10 mouse cellular contexts compared by ENCODE assay signal in the genomic region with DNA sequence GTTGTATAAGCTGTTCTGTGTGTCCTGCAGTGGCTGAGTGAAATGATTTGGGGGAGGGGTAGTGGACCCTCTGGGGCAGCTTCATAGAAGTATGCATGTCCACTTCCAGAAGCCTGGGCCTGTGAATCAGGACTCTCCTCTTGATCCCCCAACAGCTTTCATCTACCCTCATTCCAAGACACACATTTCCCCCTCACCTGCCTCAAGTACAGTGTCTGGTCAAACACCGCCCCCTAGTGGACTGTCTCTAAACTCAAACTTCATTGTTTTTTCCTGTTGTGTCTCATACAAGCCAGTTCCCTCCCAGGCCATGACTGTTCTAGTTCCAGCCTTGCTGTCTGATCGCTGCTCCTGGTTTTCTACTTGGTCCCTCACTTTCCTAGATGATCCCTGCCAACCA. TPM values are rescaled to one million over a fixed set of nuclear protein-coding genes. Genes with fewer than 3 reads are reported as not detected.
DNase-seq lines count a peak whose midpoint lies in the region; ATAC-seq lines count a peak whose summit lies in the region.
"Had no signal": no experiment of that assay in that cellular context is flagged by ENCODE, and none has a peak within 500 bp of the region (broad histone marks: within the 10 kb centered on the region; RNA-seq: fewer than 3 reads in every experiment).

No protein-coding gene starts in this region.

- WGBS in hindbrain, embryonic 11.5 days = 23% methylated on average over 2 of the region's 2 CpGs
- 20% methylated on average over 2 of the region's 2 CpGs for WGBS in hindbrain, embryonic 13.5 days
- 17% methylated on average over 2 of the region's 2 CpGs for WGBS in midbrain, embryonic 14.5 days

- no peaks in the 10 kb centered on the region for H3K4me1 ChIP-seq in hindbrain, embryonic 11.5 days (replicated peaks; ENCODE audit: control insufficient read depth, insufficient read depth, low read length)
- no peaks in the 10 kb centered on the region for H3K4me1 ChIP-seq in hindbrain, embryonic 13.5 days (replicated peaks)
- H3K4me1 ChIP-seq in midbrain, embryonic 14.5 days (ENCODE audit: control insufficient read depth, insufficient read depth, low read length) = no peaks in the 10 kb centered on the region

- H3K27me3 ChIP-seq in hindbrain, embryonic 11.5 days (ENCODE audit: control insufficient read depth, insufficient read depth, low read length) = no peaks in the 10 kb centered on the region
- H3K27me3 ChIP-seq in hindbrain, embryonic 13.5 days = no peaks in the 10 kb centered on the region
- H3K27me3 ChIP-seq in midbrain, embryonic 14.5 days (ENCODE audit: control insufficient read depth, insufficient read depth, low read length) = no peaks in the 10 kb centered on the region

- H3K4me3 ChIP-seq in hindbrain, embryonic 11.5 days (ENCODE audit: low read depth, low read length) = no peak overlapping the region
- H3K4me3 ChIP-seq in hindbrain, embryonic 13.5 days = no peak overlapping the region
- H3K4me3 ChIP-seq in midbrain, embryonic 14.5 days (replicated peaks; ENCODE audit: low read depth, low read length) = no peak overlapping the region

- H3K4me2 ChIP-seq in hindbrain, embryonic 11.5 days (replicated peaks; ENCODE audit: low read depth, low read length) = no peak overlapping the region
- H3K4me2 ChIP-seq in hindbrain, embryonic 13.5 days = no peak overlapping the region
- H3K4me2 ChIP-seq in midbrain, embryonic 14.5 days (ENCODE audit: low read length) = no peak overlapping the region

- no peak overlapping the region for H3K27ac ChIP-seq in hindbrain, embryonic 11.5 days (ENCODE audit: low read depth, low read length)
- no peak overlapping the region for H3K27ac ChIP-seq in hindbrain, embryonic 13.5 days
- H3K27ac ChIP-seq in midbrain, embryonic 14.5 days (replicated peaks; ENCODE audit: low read depth, low read length) = no peak overlapping the region

- no peaks in the 10 kb centered on the region for H3K36me3 ChIP-seq in hindbrain, embryonic 11.5 days (ENCODE audit: control insufficient read depth, insufficient read depth, low read length)
- H3K36me3 ChIP-seq in hindbrain, embryonic 13.5 days = no peaks in the 10 kb centered on the region
- H3K36me3 ChIP-seq in midbrain, embryonic 14.5 days (ENCODE audit: control insufficient read depth, insufficient read depth, low read length) = no peaks in the 10 kb centered on the region

- H3K9me3 ChIP-seq in hindbrain, embryonic 11.5 days (ENCODE audit: control insufficient read depth, low read length) = no peaks in the 10 kb centered on the region
- no peaks in the 10 kb centered on the region for H3K9me3 ChIP-seq in hindbrain, embryonic 13.5 days
- H3K9me3 ChIP-seq in midbrain, embryonic 14.5 days (ENCODE audit: control insufficient read depth, low read length) = no peaks in the 10 kb centered on the region

- peak; percentile 75 for DNase-seq in hindbrain, embryonic 11.5 days (ENCODE audit: low spot score)
- peak; percentile 14 for DNase-seq in NIH3T3 (ENCODE audit: low read depth)
- DNase-seq in cerebellum, adult 9-11 months = peak; percentile 16
- peak; percentile 45 to 65 for DNase-seq in left cerebral cortex, adult 18-20 months (ENCODE audit: low spot score in 2 of 2)
- DNase-seq in midbrain, embryonic 14.5 days = peak; percentile 66
- DNase-seq in testis, postnatal 14 days (ENCODE audit: low spot score) = peak; percentile 30

- no peak overlapping the region for H3K9ac ChIP-seq in hindbrain, embryonic 11.5 days (ENCODE audit: low read depth, low read length)
- H3K9ac ChIP-seq in hindbrain, embryonic 13.5 days = no peak overlapping the region
- H3K9ac ChIP-seq in midbrain, embryonic 14.5 days (replicated peaks; ENCODE audit: low read length) = no peak overlapping the region

- peak; percentile 35; the same call in 1 of the 2 replicates for ATAC-seq in hindbrain, embryonic 11.5 days (ENCODE audit: low FRiP score)
- ATAC-seq in hindbrain, embryonic 13.5 days (ENCODE audit: low FRiP score) = no peak
- peak; percentile 57 for ATAC-seq in granulocyte monocyte progenitor cell, adult 5-6 weeks (replicated peaks; ENCODE audit: poor library complexity, severe bottlenecking)
- ATAC-seq in midbrain, embryonic 14.5 days (ENCODE audit: low FRiP score, low TSS enrichment) = peak; percentile 41; the same call in 1 of the 2 replicates

RNA-seq across cellular contexts. Expression of a gene that starts 9.9 kb away (rescaled TPM):
- 0.14 and 0.24 TPM in 2 replicates for polyA plus RNA-seq in hindbrain, embryonic 11.5 days (2014; fragmentation: Nextera tagmentation; extraction: Ambion mirVana)
- 0.14 TPM in 1 of 2 replicates, not detected in the other for polyA plus RNA-seq in hindbrain, embryonic 13.5 days (2015; fragmentation: Nextera tagmentation; extraction: Ambion mirVana)
- not detected in 2 replicates for total RNA-seq in granulocyte monocyte progenitor cell, adult 5-6 weeks (2014; fragmentation: Nextera tagmentation)
- total RNA-seq in granulocyte monocyte progenitor cell, adult 5-6 weeks (2017) = not detected in 2 replicates
- total RNA-seq in left cerebral cortex, adult 18-20 months (2021) = not detected
- polyA plus RNA-seq in midbrain, embryonic 14.5 days (2014; fragmentation: Nextera tagmentation; extraction: Ambion mirVana) = not detected in 2 replicates
- total RNA-seq: left cerebral cortex, postnatal 36 days had no signal

RNA-seq across cellular contexts. Expression of a gene that starts 53.1 kb away (rescaled TPM):
- polyA plus RNA-seq in hindbrain, embryonic 11.5 days (2014; fragmentation: Nextera tagmentation; extraction: Ambion mirVana) = not detected in 2 replicates
- polyA plus RNA-seq in hindbrain, embryonic 13.5 days (2015; fragmentation: Nextera tagmentation; extraction: Ambion mirVana) = not detected in 2 replicates
- not detected in 2 replicates for total RNA-seq in granulocyte monocyte progenitor cell, adult 5-6 weeks (2014; fragmentation: Nextera tagmentation)
- total RNA-seq in granulocyte monocyte progenitor cell, adult 5-6 weeks (2017) = not detected in 2 replicates
- not detected for total RNA-seq in left cerebral cortex, adult 18-20 months (2021)
- not detected in 2 replicates for polyA plus RNA-seq in midbrain, embryonic 14.5 days (2014; fragmentation: Nextera tagmentation; extraction: Ambion mirVana)
- total RNA-seq: adrenal gland, postnatal 4 days; left cerebral cortex, postnatal 36 days had no signal

Comparison
In these comparisons a context has a peak if more than half of its experiments do, and no peak if none do; other contexts are left out.
1. DNase-seq: peak in every context shown above with its lines; median percentile 75 in hindbrain, embryonic 11.5 days; 66 in midbrain, embryonic 14.5 days; 55 in left cerebral cortex, adult 18-20 months; 30 in testis, postnatal 14 days; 16 in cerebellum, adult 9-11 months; 14 in NIH3T3.